Mouse (Mus musculus) heart, adult 2 months (tissue): ENCODE data around the gene Rbp7. TPM values are rescaled to one million over a fixed set of nuclear protein-coding genes. Genes with fewer than 3 reads are reported as not detected.
"Not testable (repeated sequence)": the region's sequence is repeated elsewhere in the genome, so short reads cannot be mapped to it uniquely, and the experiment has no call there.

Experiments
- DNase-seq, 2 experiments: peaks; one replicate each; pipeline ENCODE4 v3.0.0; 2021
- H3K27ac ChIP-seq: fragments of 200-600 bp; 2 replicates; pipeline ENCODE4 v1.8.1; 2022
- H3K27me3 ChIP-seq: fragments of 200-500 bp; 2 replicates; pipeline ENCODE4 v1.6.1; 2012; ENCODE audit warnings: mild to moderate bottlenecking, low read length, inconsistent platforms, mixed read lengths; ENCODE audit not compliant: control insufficient read depth, insufficient read depth
- H3K36me3 ChIP-seq: fragments of 200-500 bp; 2 replicates; pipeline ENCODE4 v1.6.1; 2012; ENCODE audit warnings: low read length, inconsistent platforms; ENCODE audit not compliant: control insufficient read depth, insufficient read depth
- H3K4me1 ChIP-seq: fragments of 200-500 bp; 2 replicates; pipeline ENCODE4 v1.6.1; 2011; ENCODE audit warnings: low read length; ENCODE audit not compliant: control insufficient read depth, insufficient read depth
- H3K4me3 ChIP-seq: fragments of 200-600 bp; 2 replicates; pipeline ENCODE4 v1.8.1; 2022
- H3K79me2 ChIP-seq: fragments of 200-500 bp; replicated peaks from 2 replicates; pipeline ENCODE4 v1.6.1; 2012; ENCODE audit warnings: mild to moderate bottlenecking, inconsistent platforms, low read length, moderate library complexity, mixed read lengths; ENCODE audit not compliant: control insufficient read depth, insufficient read depth
- H3K9ac ChIP-seq: fragments of 200-500 bp; 2 replicates; pipeline ENCODE4 v1.6.1; 2012; ENCODE audit warnings: low read depth, mild to moderate bottlenecking, control low read depth, inconsistent platforms, low read length, mixed read lengths
- CTCF ChIP-seq: fragments of 200-600 bp; IDR thresholded peaks from 2 replicates; pipeline ENCODE4 v1.8.1; 2022; ENCODE audit warnings: antibody characterized with exemption, mild to moderate bottlenecking, moderate library complexity
- EP300 ChIP-seq: fragments of 200-500 bp; IDR thresholded peaks from 2 replicates; pipeline ENCODE4 v1.6.1; 2011; ENCODE audit warnings: low read depth, low read length, control low read depth; ENCODE audit not compliant: insufficient read depth
- POLR2A ChIP-seq: fragments of 200-500 bp; IDR thresholded peaks from 2 replicates; pipeline ENCODE4 v1.6.1; 2011; ENCODE audit warnings: mild to moderate bottlenecking, low read depth, low read length, control low read depth; ENCODE audit not compliant: insufficient read depth
- WGBS: fragments of 180-500 bp; shearing (Covaris S2); methylation state at CpG from one replicate; pipeline ENCODE4 v1.1.7; 2018; 5-methylcytosine and 5-hydroxymethylcytosine counted together
- intact Hi-C: fragments of 180-260 bp; cut with DNase I; formaldehyde crosslinking; loops from one replicate; pipeline ENCODE4 v1.15.1; 2025
- polyA plus RNA-seq: library from polyadenylated mRNA; depleted of rRNA; stranded (reverse); fragments of >200 nt; gene quantifications from 2 replicates; pipeline ENCODE4 v1.2.3, GENCODE M21; 2012
- total RNA-seq, 2 experiments: library from RNA; stranded (reverse); gene quantifications; 2 replicates each; pipeline ENCODE4 v1.2.3; 2021

Rbp7 gene
- total and polyA plus RNA-seq, 3 experiments: 22.9 to 61.6 (median 56.2) TPM

DNA sequence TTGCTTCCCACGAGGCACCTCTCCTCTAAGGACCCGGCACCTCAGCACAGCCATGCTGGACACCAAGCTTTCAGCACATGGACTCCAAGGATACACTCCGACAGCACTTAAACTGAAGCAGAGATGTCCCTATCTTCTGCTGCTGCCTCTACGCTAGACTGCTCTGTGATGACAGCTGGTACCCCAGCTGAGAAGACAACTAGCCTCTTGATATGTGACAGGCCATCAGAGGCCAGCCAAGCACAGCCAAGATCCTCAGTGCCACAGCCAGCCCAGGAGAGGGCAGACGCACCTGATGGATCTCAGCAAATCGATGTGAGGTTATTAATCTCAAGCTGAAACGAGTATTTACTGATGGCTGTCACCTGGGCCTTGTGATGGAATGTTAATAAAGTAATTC, 20.3 kb upstream of the Rbp7 start:
- H3K27ac ChIP-seq: no peak overlapping the region
- intact Hi-C loops: no loop called here
- TF ChIP-seq POLR2A: no peak
- TF ChIP-seq CTCF: peak; percentile 35
- no peak for TF ChIP-seq EP300
- DNase-seq: no peak
- WGBS: 58% methylated on average over 7 of the region's 7 CpGs
- H3K9ac ChIP-seq: no peak overlapping the region
- no peaks in the 10 kb centered on the region for H3K27me3 ChIP-seq
- H3K4me1 ChIP-seq: no peaks in the 10 kb centered on the region
- H3K36me3 ChIP-seq: no peaks in the 10 kb centered on the region
- peaks cover 2% of the 10 kb centered on the region for H3K79me2 ChIP-seq
- H3K4me3 ChIP-seq: no peak overlapping the region

DNA sequence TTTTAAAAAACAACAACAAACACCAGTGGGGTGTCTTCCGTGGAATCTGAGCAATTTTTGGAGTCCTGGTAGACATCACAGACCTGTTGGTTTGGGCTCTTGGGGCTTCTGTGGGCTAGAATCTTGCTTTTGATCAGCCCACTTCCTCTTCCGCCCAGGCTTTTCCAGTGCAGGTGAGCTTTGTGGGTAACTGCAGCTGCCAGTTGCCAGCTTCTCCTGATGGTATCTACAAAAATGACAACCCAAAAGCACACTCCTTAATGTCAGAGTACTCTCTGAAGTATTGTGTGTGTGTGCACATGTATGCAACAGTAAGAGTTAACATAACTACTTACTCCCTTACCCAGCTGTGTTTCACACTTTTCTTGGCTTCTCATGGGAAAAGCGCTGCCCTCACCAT, 14.8 kb upstream of the Rbp7 start:
- no peaks in the 10 kb centered on the region for H3K4me1 ChIP-seq
- no peak overlapping the region for H3K27ac ChIP-seq
- H3K27me3 ChIP-seq: no peaks in the 10 kb centered on the region
- 96% methylated on average over 3 of the region's 3 CpGs for WGBS
- no peak overlapping the region for H3K4me3 ChIP-seq
- H3K36me3 ChIP-seq: no peaks in the 10 kb centered on the region
- no peak overlapping the region for H3K9ac ChIP-seq
- intact Hi-C loops: loop anchor here (10.0 kb wide), 1 partner anchor 635 kb away; no protein-coding TSS in a partner anchor
- no peaks in the 10 kb centered on the region for H3K79me2 ChIP-seq
- no peak for TF ChIP-seq EP300
- no peak for TF ChIP-seq POLR2A
- TF ChIP-seq CTCF: no peak
- no peak for DNase-seq

DNA sequence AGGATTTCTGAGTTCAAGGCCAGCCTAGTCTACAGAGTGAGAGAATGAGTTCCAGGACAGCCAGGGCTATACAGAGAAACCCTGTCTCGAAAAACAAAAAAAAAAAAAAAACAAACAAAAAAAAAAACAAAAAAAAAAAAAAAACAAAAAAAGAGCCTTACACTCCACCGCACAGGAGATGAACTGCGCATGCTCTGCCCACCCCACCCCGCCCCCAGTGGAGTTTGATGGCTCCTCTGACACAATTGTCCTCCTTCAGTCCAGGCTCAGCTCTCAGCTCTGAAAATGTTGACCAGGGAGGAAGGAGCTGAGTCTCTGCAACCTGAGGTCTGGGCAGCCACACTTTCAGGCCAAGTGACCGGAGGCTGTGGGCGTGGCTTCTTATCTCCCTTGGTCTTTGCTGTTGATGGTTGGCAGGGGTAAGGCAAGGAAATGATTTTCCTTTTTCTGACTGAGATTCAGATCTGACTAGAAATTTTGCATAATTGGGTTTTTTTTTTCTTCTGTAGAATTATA, 8.7 kb upstream of the Rbp7 start:
- Histone ChIP-seq H3K4me3 (no peak overlapping the region), H3K36me3 (0 out of 2 replicates have a peak, but pooled peaks cover under 1% of the 10 kb centered on the region), H3K27ac (no peak overlapping the region), H3K27me3 (no peaks in the 10 kb centered on the region), H3K4me1 (peaks cover 11% of the 10 kb centered on the region), H3K9ac (no peak overlapping the region), H3K79me2 (no peaks in the 10 kb centered on the region)
- TF ChIP-seq POLR2A (no peak), CTCF (no peak), EP300 (no peak)
- 61% methylated on average over 6 of the region's 6 CpGs for WGBS
- intact Hi-C loops: loop anchor here (2.0 to 10.0 kb wide), 2 partner anchors 21 to 629 kb away; partner anchors contain the start of genes Lzic and Nmnat1
- no peak for DNase-seq

DNA sequence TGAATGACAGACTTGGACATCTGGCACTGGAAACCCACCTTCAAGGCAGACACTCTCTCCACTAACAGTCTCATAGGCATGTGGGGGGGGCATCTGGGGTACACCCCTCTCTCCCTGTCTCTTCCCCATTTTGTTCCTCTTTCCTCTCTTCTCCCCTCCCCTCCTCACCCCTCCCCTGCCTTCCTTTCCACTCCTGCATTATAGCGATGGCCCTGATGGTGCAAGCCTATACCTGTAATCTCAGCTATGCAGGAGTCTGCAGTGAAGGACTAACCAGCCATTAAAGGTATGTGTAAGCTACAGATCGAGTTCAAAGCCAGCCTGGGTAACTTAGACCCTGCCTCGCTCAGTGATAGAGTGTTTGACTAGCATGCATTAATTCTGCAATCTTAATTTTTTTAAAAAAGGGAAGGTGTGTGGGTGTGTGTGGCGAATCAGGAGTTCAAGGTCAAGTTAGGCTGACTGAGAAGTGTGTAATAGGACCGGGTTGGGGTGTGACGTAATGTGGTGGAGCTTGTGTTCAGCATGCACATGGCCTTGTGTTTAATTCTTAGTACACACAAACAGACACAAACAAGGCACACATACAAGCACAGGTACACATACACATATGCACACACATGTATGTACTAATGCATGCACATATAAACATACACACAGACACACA, 7.7 kb upstream of the Rbp7 start:
- H3K27ac ChIP-seq: peak overlapping the region; percentile 28; the same call in 1 of the 2 replicates
- intact Hi-C loops: loop anchor here (2.0 to 10.0 kb wide), 2 partner anchors 22 to 628 kb away; partner anchors contain the start of genes Lzic and Nmnat1
- H3K4me1 ChIP-seq: peaks cover 14% of the 10 kb centered on the region
- H3K79me2 ChIP-seq: no peaks in the 10 kb centered on the region
- WGBS: 73% methylated on average over 6 of the region's 6 CpGs
- DNase-seq: no peak
- no peak overlapping the region for H3K4me3 ChIP-seq
- H3K9ac ChIP-seq: no peak overlapping the region
- TF ChIP-seq POLR2A (no peak), EP300 (no peak), CTCF (no peak)
- H3K36me3 ChIP-seq: peaks cover 3% of the 10 kb centered on the region; the same call in 1 of the 2 replicates
- no peaks in the 10 kb centered on the region for H3K27me3 ChIP-seq

DNA sequence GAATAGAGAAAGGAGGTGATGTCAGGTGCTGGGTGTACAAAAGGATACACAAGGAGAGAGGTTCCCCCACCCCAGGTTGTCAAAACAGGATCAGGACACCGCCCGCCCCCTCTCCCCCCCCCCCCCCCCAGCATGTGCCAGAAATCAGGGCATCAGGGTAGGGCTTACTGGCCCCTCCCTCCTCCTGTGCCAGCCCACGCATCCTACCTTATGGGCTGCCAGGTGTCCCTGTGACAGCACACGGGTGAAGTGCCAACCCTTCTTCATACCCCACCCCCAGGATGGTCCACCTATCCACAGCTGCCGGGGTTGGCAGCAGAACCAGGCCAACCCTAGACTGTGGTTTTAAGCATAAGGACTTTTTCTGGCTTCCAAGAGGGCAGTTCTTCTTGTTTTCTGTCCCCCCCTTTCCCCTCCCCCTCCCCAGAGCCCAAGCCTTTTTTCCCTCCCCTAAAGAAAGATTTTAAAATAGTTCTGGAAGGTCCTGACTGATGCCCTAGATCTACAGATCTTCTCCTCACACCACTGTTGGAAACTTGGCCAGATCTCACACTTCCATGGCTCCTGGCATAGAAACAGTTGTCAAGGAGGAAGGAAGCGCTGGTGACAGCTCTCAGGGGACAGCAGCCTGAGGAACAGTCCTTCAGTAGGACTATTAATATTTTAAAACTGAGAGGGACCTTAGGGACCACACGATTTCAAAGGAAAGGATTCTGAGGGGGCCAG, 7.0 kb upstream of the Rbp7 start:
- intact Hi-C loops: loop anchor here (2.0 to 10.0 kb wide), 2 partner anchors 23 to 627 kb away; partner anchors contain the start of genes Lzic and Nmnat1
- Histone ChIP-seq H3K9ac (no peak overlapping the region), H3K4me1 (peaks cover 18% of the 10 kb centered on the region), H3K4me3 (no peak overlapping the region), H3K79me2 (no peaks in the 10 kb centered on the region), H3K27me3 (no peaks in the 10 kb centered on the region), H3K36me3 (peaks cover 3% of the 10 kb centered on the region; the same call in 1 of the 2 replicates), H3K27ac (peak overlapping the region; percentile 28; the same call in 1 of the 2 replicates)
- 27% methylated on average over 7 of the region's 7 CpGs for WGBS
- peak in 1 of 2 experiments; percentile 53 for DNase-seq
- TF ChIP-seq CTCF: no peak
- TF ChIP-seq POLR2A: no peak
- TF ChIP-seq EP300: no peak

DNA sequence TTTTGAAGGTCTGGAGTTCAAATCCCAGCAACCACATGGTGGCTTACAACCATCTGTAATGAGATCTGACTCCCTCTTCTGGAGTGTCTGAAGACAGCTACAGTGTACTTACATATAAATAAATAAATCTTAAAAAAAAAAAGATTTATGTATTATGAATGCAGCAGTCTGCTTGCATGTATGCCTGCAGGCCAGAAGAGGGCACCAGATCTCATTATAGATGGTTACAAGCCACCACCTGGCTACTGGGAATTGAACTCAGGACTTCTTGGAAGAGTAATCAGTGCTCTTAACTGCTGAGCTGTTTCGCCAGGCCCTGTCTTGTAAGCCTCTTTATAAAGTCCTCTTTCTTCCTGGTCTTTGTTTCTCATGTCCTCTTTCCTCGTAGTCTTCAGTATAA, 5.7 kb upstream of the Rbp7 start:
- TF ChIP-seq CTCF: peak; percentile 50
- intact Hi-C loops: loop anchor here (10.0 kb wide), 1 partner anchor 626 kb away; no protein-coding TSS in a partner anchor
- H3K4me3 ChIP-seq, H3K27me3 ChIP-seq, H3K36me3 ChIP-seq, H3K79me2 ChIP-seq, H3K27ac ChIP-seq, H3K9ac ChIP-seq, DNase-seq: not testable (repeated sequence)
- peaks cover 22% of the 10 kb centered on the region for H3K4me1 ChIP-seq
- WGBS: 96% methylated on average over 2 of the region's 2 CpGs
